Mouse (Mus musculus) cortical plate, adult 2 months (tissue): ENCODE data around the gene Gm21897. TPM values are rescaled to one million over a fixed set of nuclear protein-coding genes. Genes with fewer than 3 reads are reported as not detected.
"Not testable (repeated sequence)": the region's sequence is repeated elsewhere in the genome, so short reads cannot be mapped to it uniquely, and the experiment has no call there.

Experiments
- H3K27ac ChIP-seq: fragments of 200-500 bp; 2 replicates; pipeline ENCODE4 v1.5.1; 2012; ENCODE audit warnings: low read length, control low read depth, inconsistent platforms; ENCODE audit not compliant: insufficient read depth
- H3K4me1 ChIP-seq: fragments of 200-500 bp; 2 replicates; pipeline ENCODE4 v1.6.1; 2011; ENCODE audit warnings: low read length; ENCODE audit not compliant: control insufficient read depth, insufficient read depth
- H3K4me3 ChIP-seq: fragments of 200-500 bp; 2 replicates; pipeline ENCODE4 v1.5.1; 2011; ENCODE audit warnings: mild to moderate bottlenecking, low read length, control low read depth; ENCODE audit not compliant: insufficient read depth
- CTCF ChIP-seq: fragments of 200-500 bp; IDR thresholded peaks from 2 replicates; pipeline ENCODE4 v1.5.1; 2011; ENCODE audit warnings: mild to moderate bottlenecking, control low read depth, low read length; ENCODE audit not compliant: insufficient read depth; ENCODE audit errors: extremely low read depth
- POLR2A ChIP-seq: fragments of 200-500 bp; IDR thresholded peaks from 2 replicates; pipeline ENCODE4 v1.6.1; 2011; ENCODE audit warnings: mild to moderate bottlenecking, low read length, control low read depth; ENCODE audit not compliant: insufficient read depth; ENCODE audit errors: extremely low read depth
- polyA plus RNA-seq: library from polyadenylated mRNA; depleted of rRNA; stranded (reverse); fragments of >200 nt; gene quantifications from 2 replicates; pipeline ENCODE4 v1.2.3, GENCODE M21; 2012; rRNA removed

Gm21897 gene
- polyA plus RNA-seq: 0.06 TPM in 1 of 2 replicates, not detected in the other

GRCm38 (mm10) chr16:15317158-15317557 is at the start of gene Gm21897:
Gene Gm21897, plus strand, starts transcription at chr16:15317458.
- not testable (repeated sequence) for H3K4me3 ChIP-seq, H3K4me1 ChIP-seq, H3K27ac ChIP-seq

GRCm38 (mm10) chr16:15272291-15272690 is 45.0 kb upstream of the Gm21897 start:
- TF ChIP-seq CTCF: no peak
- no peak overlapping the region for H3K4me3 ChIP-seq

GRCm38 (mm10) chr16:15277461-15277860 is 39.8 kb upstream of the Gm21897 start:
- H3K4me1 ChIP-seq: no peaks in the 10 kb centered on the region
- no peak overlapping the region for H3K27ac ChIP-seq
- H3K4me3 ChIP-seq: no peak overlapping the region
- no peak for TF ChIP-seq CTCF
- TF ChIP-seq POLR2A: no peak

More at GRCm38 (mm10) chr16:15272291-15272690, 45.0 kb upstream of the Gm21897 start:
- no peak overlapping the region for H3K27ac ChIP-seq
- no peaks in the 10 kb centered on the region for H3K4me1 ChIP-seq

GRCm38 (mm10) chr16:15293041-15293440 is 24.2 kb upstream of the Gm21897 start:
- no peaks in the 10 kb centered on the region for H3K4me1 ChIP-seq
- no peak overlapping the region for H3K27ac ChIP-seq
- TF ChIP-seq CTCF (no peak), POLR2A (no peak)
- H3K4me3 ChIP-seq: no peak overlapping the region

- TF ChIP-seq CTCF: no peak
- no peak for TF ChIP-seq POLR2A
- no peaks in the 10 kb centered on the region for H3K4me1 ChIP-seq
- no peak overlapping the region for H3K4me3 ChIP-seq
- H3K27ac ChIP-seq: no peak overlapping the region
Measured at GRCm38 (mm10) chr16:15294289-15294688, 23.0 kb upstream of the Gm21897 start.

- Histone ChIP-seq H3K27ac (no peak overlapping the region), H3K4me1 (no peaks in the 10 kb centered on the region), H3K4me3 (no peak overlapping the region)
- no peak for TF ChIP-seq POLR2A
- TF ChIP-seq CTCF: no peak
Measured at GRCm38 (mm10) chr16:15294911-15295659, 22.2 kb upstream of the Gm21897 start.

GRCm38 (mm10) chr16:15334526-15334925 is 17.3 kb downstream of the Gm21897 start:
- H3K4me1 ChIP-seq: no peaks in the 10 kb centered on the region
- TF ChIP-seq CTCF: no peak
- TF ChIP-seq POLR2A: no peak

GRCm38 (mm10) chr16:15339051-15339450 is 21.8 kb downstream of the Gm21897 start:
- no peak for TF ChIP-seq POLR2A
- TF ChIP-seq CTCF: no peak
- Histone ChIP-seq H3K4me1 (no peaks in the 10 kb centered on the region), H3K27ac (no peak overlapping the region), H3K4me3 (no peak overlapping the region)

More at GRCm38 (mm10) chr16:15334526-15334925, 17.3 kb downstream of the Gm21897 start:
- Histone ChIP-seq H3K27ac (no peak overlapping the region), H3K4me3 (no peak overlapping the region)

- H3K4me1 ChIP-seq: no peaks in the 10 kb centered on the region
- no peak for TF ChIP-seq CTCF
- TF ChIP-seq POLR2A: no peak
- H3K4me3 ChIP-seq: no peak overlapping the region
- no peak overlapping the region for H3K27ac ChIP-seq
Measured at GRCm38 (mm10) chr16:15346045-15346444, 28.8 kb downstream of the Gm21897 start.

GRCm38 (mm10) chr16:15349381-15349780 is 32.1 kb downstream of the Gm21897 start:
- Histone ChIP-seq H3K27ac (no peak overlapping the region), H3K4me1 (no peaks in the 10 kb centered on the region), H3K4me3 (no peak overlapping the region)
- no peak for TF ChIP-seq CTCF
- no peak for TF ChIP-seq POLR2A
